Mouse (Mus musculus) right cerebral cortex, postnatal 4 days (tissue): ENCODE data around the gene 4930432M17Rik.

Experiments used
- DNase-seq: peaks from one replicate; pipeline ENCODE4 v3.0.0-alpha.2; 2022

4930432M17Rik gene

GRCm38 (mm10) chr3:121712222-121712621 lies 41.7 kb downstream of the 4930432M17Rik start:
- DNase-seq: no peak

GRCm38 (mm10) chr3:121713151-121713701 lies 42.7 kb downstream of the 4930432M17Rik start:
- DNase-seq: no peak

GRCm38 (mm10) chr3:121713816-121714215 lies 43.3 kb downstream of the 4930432M17Rik start:
- DNase-seq: no peak

- no peak for DNase-seq
Observed at GRCm38 (mm10) chr3:121714461-121714860, 43.9 kb downstream of the 4930432M17Rik start.

GRCm38 (mm10) chr3:121715336-121715735 lies 44.8 kb downstream of the 4930432M17Rik start:
- no peak for DNase-seq

GRCm38 (mm10) chr3:121715741-121716459 lies 45.3 kb downstream of the 4930432M17Rik start:
- DNase-seq: no peak

GRCm38 (mm10) chr3:121716480-121716879 lies 45.9 kb downstream of the 4930432M17Rik start:
- DNase-seq: no peak

- DNase-seq: no peak
Observed at GRCm38 (mm10) chr3:121718679-121719078, 48.1 kb downstream of the 4930432M17Rik start.

GRCm38 (mm10) chr3:121719701-121720100 lies 49.1 kb downstream of the 4930432M17Rik start:
- DNase-seq: no peak

- no peak for DNase-seq
Observed at GRCm38 (mm10) chr3:121720801-121721690, 50.5 kb downstream of the 4930432M17Rik start.

GRCm38 (mm10) chr3:121721691-121722070 lies 51.1 kb downstream of the 4930432M17Rik start:
- DNase-seq: no peak

GRCm38 (mm10) chr3:121722971-121723844 lies 52.6 kb downstream of the 4930432M17Rik start, which contains the start of gene F3:
Gene F3 (plus strand): TSS chr3:121723537.
- peak; percentile 76 for DNase-seq

GRCm38 (mm10) chr3:121723968-121724524 lies 53.5 kb downstream of the 4930432M17Rik start:
- no peak for DNase-seq

- DNase-seq: no peak
Observed at GRCm38 (mm10) chr3:121724553-121724952, 54.0 kb downstream of the 4930432M17Rik start.

- no peak for DNase-seq
Observed at GRCm38 (mm10) chr3:121725651-121726050, 55.1 kb downstream of the 4930432M17Rik start.

GRCm38 (mm10) chr3:121729678-121730077 lies 59.1 kb downstream of the 4930432M17Rik start:
- DNase-seq: no peak
